Mouse (Mus musculus) hindbrain, embryonic 12.5 days (tissue): ENCODE results near the gene Cebpg. TPM values are rescaled to one million over a fixed set of nuclear protein-coding genes. Genes with fewer than 3 reads are reported as not detected.

Experiments
- ATAC-seq: fragments of 200-750 bp; cut with Nextera tagmentation; 2 replicates; pipeline ENCODE4 v1.8.0; 2017; ENCODE audit warnings: moderate TSS enrichment; ENCODE audit not compliant: low FRiP score
- H3K27ac ChIP-seq: fragments of 300-500 bp; sonication (generic); 2 replicates; pipeline ENCODE4 v1.5.1; 2016; ENCODE audit warnings: mild to moderate bottlenecking
- H3K27me3 ChIP-seq: fragments of 300-500 bp; sonication (generic); 2 replicates; pipeline ENCODE4 v1.6.1; 2016; ENCODE audit warnings: mild to moderate bottlenecking
- H3K36me3 ChIP-seq: fragments of 300-500 bp; sonication (generic); 2 replicates; pipeline ENCODE4 v1.6.1; 2016; ENCODE audit warnings: mild to moderate bottlenecking
- H3K4me1 ChIP-seq: fragments of 300-500 bp; sonication (generic); 2 replicates; pipeline ENCODE4 v1.6.1; 2016
- H3K4me2 ChIP-seq: fragments of 300-500 bp; sonication (generic); replicated peaks from 2 replicates; pipeline ENCODE4 v1.6.1; 2016; ENCODE audit warnings: mild to moderate bottlenecking
- H3K4me3 ChIP-seq: fragments of 300-500 bp; sonication (generic); 2 replicates; pipeline ENCODE4 v1.5.1; 2016; ENCODE audit warnings: mild to moderate bottlenecking
- H3K9ac ChIP-seq: fragments of 300-500 bp; sonication (generic); 2 replicates; pipeline ENCODE4 v1.6.1; 2016; ENCODE audit warnings: mild to moderate bottlenecking, moderate library complexity
- H3K9me3 ChIP-seq: fragments of 300-500 bp; sonication (generic); replicated peaks from 2 replicates; pipeline ENCODE4 v1.6.1; 2016; ENCODE audit warnings: mild to moderate bottlenecking
- WGBS: fragments of 180-500 bp; shearing (Covaris S2); methylation state at CpG from one replicate; pipeline ENCODE4 v1.1.7; 2016; 5-methylcytosine and 5-hydroxymethylcytosine counted together
- polyA plus RNA-seq: library from polyadenylated mRNA; unstranded; fragments of >200 nt; fragmentation: Nextera tagmentation; extraction: Ambion mirVana; gene quantifications from 2 replicates; pipeline ENCODE4 v1.2.1, GENCODE M21; 2016

Cebpg gene
- 46.1 and 50.3 TPM in 2 replicates for polyA plus RNA-seq

- no peaks in the 10 kb centered on the region for H3K36me3 ChIP-seq
- H3K9ac ChIP-seq: peak within 1 kb of the TSS; percentile 92
- H3K9me3 ChIP-seq: no peaks in the 10 kb centered on the region; the same call in 1 of the 2 replicates
- peaks cover 21% of the 10 kb centered on the region for H3K4me1 ChIP-seq
- peak within 1 kb of the TSS; percentile 90 for H3K4me3 ChIP-seq
- H3K27ac ChIP-seq: peak within 1 kb of the TSS; percentile 91
- H3K27me3 ChIP-seq: no peaks in the 10 kb centered on the region
- peak; percentile 98 for ATAC-seq
- under 1% methylated on average over 53 of the region's 53 CpGs for WGBS
- H3K4me2 ChIP-seq: peak within 1 kb of the TSS; percentile 67
These were observed at the start of gene Cebpg for GRCm38 (mm10) chr7:35056436-35056864. Gene Cebpg (minus strand): TSS chr7:35056573.

GRCm38 (mm10) chr7:35099528-35099927, 43.2 kb upstream of the Cebpg start:
- no peak overlapping the region for H3K4me2 ChIP-seq
- no peak for ATAC-seq
- no peak overlapping the region for H3K4me3 ChIP-seq
- no peak overlapping the region for H3K9ac ChIP-seq
- no peak overlapping the region for H3K27ac ChIP-seq
- 86% methylated on average over 4 of the region's 4 CpGs for WGBS
- no peaks in the 10 kb centered on the region; the same call in 1 of the 2 replicates for H3K9me3 ChIP-seq
- no peaks in the 10 kb centered on the region for H3K4me1 ChIP-seq
- H3K36me3 ChIP-seq: no peaks in the 10 kb centered on the region
- no peaks in the 10 kb centered on the region for H3K27me3 ChIP-seq

- no peak for ATAC-seq
- H3K4me1 ChIP-seq: no peaks in the 10 kb centered on the region
- H3K9ac ChIP-seq: no peak overlapping the region
These were observed 42.4 kb upstream of the Cebpg start for GRCm38 (mm10) chr7:35098777-35099176.

GRCm38 (mm10) chr7:35094975-35095678, 38.8 kb upstream of the Cebpg start:
- peaks cover 2% of the 10 kb centered on the region; the same call in 1 of the 2 replicates for H3K27me3 ChIP-seq
- 74% methylated on average over 9 of the region's 9 CpGs for WGBS
- no peak for ATAC-seq

More at GRCm38 (mm10) chr7:35098777-35099176, 42.4 kb upstream of the Cebpg start:
- Histone ChIP-seq H3K36me3 (no peaks in the 10 kb centered on the region), H3K27ac (no peak overlapping the region), H3K9me3 (no peaks in the 10 kb centered on the region; the same call in 1 of the 2 replicates), H3K4me2 (no peak overlapping the region), H3K4me3 (no peak overlapping the region), H3K27me3 (no peaks in the 10 kb centered on the region)
- WGBS: 78% methylated on average over 4 of the region's 4 CpGs

GRCm38 (mm10) chr7:35090550-35090949, 34.2 kb upstream of the Cebpg start:
- Histone ChIP-seq H3K4me3 (no peak overlapping the region), H3K4me1 (peaks cover 14% of the 10 kb centered on the region), H3K36me3 (no peaks in the 10 kb centered on the region), H3K9ac (no peak overlapping the region), H3K27me3 (peaks cover 9% of the 10 kb centered on the region; the same call in 1 of the 2 replicates), H3K27ac (no peak overlapping the region), H3K9me3 (no peaks in the 10 kb centered on the region), H3K4me2 (no peak overlapping the region)
- 82% methylated on average over 5 of the region's 5 CpGs for whole genome bisulfite sequencing
- ATAC-seq: no peak

More at GRCm38 (mm10) chr7:35094975-35095678, 38.8 kb upstream of the Cebpg start:
- no peak overlapping the region for H3K4me3 ChIP-seq
- H3K36me3 ChIP-seq: no peaks in the 10 kb centered on the region
- no peaks in the 10 kb centered on the region for H3K4me1 ChIP-seq
- no peak overlapping the region for H3K27ac ChIP-seq
- H3K4me2 ChIP-seq: no peak overlapping the region
- no peak overlapping the region for H3K9ac ChIP-seq
- no peaks in the 10 kb centered on the region for H3K9me3 ChIP-seq

- Histone ChIP-seq H3K4me1 (peaks cover 17% of the 10 kb centered on the region), H3K27ac (peak overlapping the region; percentile 4), H3K4me2 (peak overlapping the region; percentile 49), H3K9ac (no peak overlapping the region), H3K36me3 (no peaks in the 10 kb centered on the region), H3K4me3 (peak overlapping the region; percentile 19), H3K9me3 (no peaks in the 10 kb centered on the region), H3K27me3 (0 out of 2 replicates have a peak, but pooled peaks cover 12% of the 10 kb centered on the region)
- peak; percentile 78 for ATAC-seq
- WGBS: under 1% methylated on average over 21 of the region's 21 CpGs
These were observed 30.0 kb upstream of the Cebpg start for GRCm38 (mm10) chr7:35086271-35086861.

- Histone ChIP-seq H3K36me3 (no peaks in the 10 kb centered on the region), H3K4me1 (peaks cover 17% of the 10 kb centered on the region), H3K4me2 (no peak overlapping the region), H3K27me3 (0 out of 2 replicates have a peak, but pooled peaks cover 12% of the 10 kb centered on the region), H3K9ac (no peak overlapping the region), H3K9me3 (no peaks in the 10 kb centered on the region), H3K27ac (no peak overlapping the region), H3K4me3 (no peak overlapping the region)
- ATAC-seq: no peak
- 72% methylated on average over 12 of the region's 12 CpGs for WGBS
These were observed 28.4 kb upstream of the Cebpg start for GRCm38 (mm10) chr7:35084565-35085360.

- H3K27ac ChIP-seq: no peak overlapping the region
- H3K9ac ChIP-seq: no peak overlapping the region
- 86% methylated on average over 9 of the region's 9 CpGs for WGBS
- no peaks in the 10 kb centered on the region for H3K36me3 ChIP-seq
- H3K9me3 ChIP-seq: no peaks in the 10 kb centered on the region
- H3K27me3 ChIP-seq: 0 out of 2 replicates have a peak, but pooled peaks cover 8% of the 10 kb centered on the region
- peaks cover 9% of the 10 kb centered on the region for H3K4me1 ChIP-seq
- no peak overlapping the region for H3K4me2 ChIP-seq
- no peak for ATAC-seq
- no peak overlapping the region for H3K4me3 ChIP-seq
These were observed 25.2 kb upstream of the Cebpg start for GRCm38 (mm10) chr7:35081406-35082104.

GRCm38 (mm10) chr7:35080843-35081338, 24.5 kb upstream of the Cebpg start:
- Histone ChIP-seq H3K9ac (no peak overlapping the region), H3K36me3 (no peaks in the 10 kb centered on the region), H3K4me3 (no peak overlapping the region), H3K9me3 (no peaks in the 10 kb centered on the region), H3K27ac (no peak overlapping the region; the same call in 1 of the 2 replicates), H3K4me1 (peaks cover 3% of the 10 kb centered on the region; the same call in 1 of the 2 replicates), H3K4me2 (no peak overlapping the region), H3K27me3 (0 out of 2 replicates have a peak, but pooled peaks cover 8% of the 10 kb centered on the region)
- no peak for ATAC-seq
- WGBS: 44% methylated on average over 10 of the region's 10 CpGs

- no peak overlapping the region for H3K27ac ChIP-seq
These were observed 20.3 kb upstream of the Cebpg start for GRCm38 (mm10) chr7:35076645-35077044.

GRCm38 (mm10) chr7:35066640-35067212, 10.4 kb upstream of the Cebpg start:
- Histone ChIP-seq H3K27me3 (no peaks in the 10 kb centered on the region), H3K36me3 (no peaks in the 10 kb centered on the region), H3K4me3 (no peak overlapping the region), H3K4me1 (no peaks in the 10 kb centered on the region), H3K9ac (no peak overlapping the region), H3K4me2 (no peak overlapping the region), H3K27ac (no peak overlapping the region), H3K9me3 (no peaks in the 10 kb centered on the region)
- peak; percentile 72 for ATAC-seq
- 47% methylated on average over 8 of the region's 8 CpGs for WGBS

More at GRCm38 (mm10) chr7:35076645-35077044, 20.3 kb upstream of the Cebpg start:
- Histone ChIP-seq H3K4me3 (no peak overlapping the region), H3K36me3 (no peaks in the 10 kb centered on the region), H3K4me2 (no peak overlapping the region), H3K27me3 (no peaks in the 10 kb centered on the region), H3K9me3 (no peaks in the 10 kb centered on the region), H3K9ac (no peak overlapping the region), H3K4me1 (no peaks in the 10 kb centered on the region)
- WGBS: 47% methylated on average over 5 of the region's 5 CpGs
- ATAC-seq: no peak
